Mouse (Mus musculus): ENCODE data around the gene Mapk8ip2. TPM values are rescaled to one million over a fixed set of nuclear protein-coding genes. Genes with fewer than 3 reads are reported as not detected.

Gene Mapk8ip2
- total RNA-seq, 2 experiments from 2014 or later, result 0.16 to 0.25 TPM

DNA sequence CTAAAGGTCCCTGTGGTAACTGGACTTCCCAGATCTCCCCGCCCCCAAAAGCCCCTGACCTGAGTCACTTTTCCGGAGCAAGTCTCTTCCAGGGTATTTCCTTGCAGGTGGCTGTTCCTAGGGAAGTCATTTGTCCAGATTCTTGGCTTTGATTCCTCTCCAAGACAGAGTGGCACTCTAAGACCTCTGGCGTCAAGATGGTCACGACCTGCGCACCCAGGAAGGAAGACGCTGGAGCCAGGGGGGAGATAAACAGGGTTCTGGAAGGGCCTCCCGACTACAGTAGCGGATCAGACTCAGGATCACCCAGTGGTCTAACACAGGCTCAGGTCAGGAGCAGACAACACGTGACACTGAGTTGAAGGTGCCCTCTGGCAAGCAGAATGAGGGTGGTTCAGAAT is 23.4 kb downstream of the Mapk8ip2 start, which contains the start of gene Arsa:
Gene Arsa, minus strand, starts transcription at position 335 of the 401 bp plus-strand sequence.
- intact Hi-C loops (cut with DNase I; ENCODE audit: low total_unique reads), result no loop called here
- DNase-seq, result no peak

DNA sequence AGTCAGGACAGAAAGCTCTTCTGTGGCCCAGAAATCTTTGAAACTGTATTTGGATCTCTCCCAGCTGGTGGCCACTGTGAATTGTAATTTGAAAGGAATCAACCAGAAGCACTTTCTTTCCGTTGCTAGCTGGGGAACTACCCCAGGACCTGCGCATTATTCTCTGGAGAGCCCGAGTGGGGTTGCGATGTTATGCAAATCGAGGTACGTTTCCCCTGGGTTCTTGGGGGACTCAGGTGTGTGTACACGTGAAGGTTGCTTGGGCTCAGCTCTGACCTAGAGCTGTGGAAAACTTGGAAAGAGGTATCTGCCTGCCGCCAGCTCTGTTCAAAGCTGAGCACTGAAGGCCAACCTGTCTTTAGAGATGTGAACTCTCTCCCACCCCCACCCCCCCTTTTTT is 24.1 kb downstream of the Mapk8ip2 start:
- no peak for DNase-seq
- intact Hi-C loops (cut with DNase I; ENCODE audit: low total_unique reads), result no loop called here

DNA sequence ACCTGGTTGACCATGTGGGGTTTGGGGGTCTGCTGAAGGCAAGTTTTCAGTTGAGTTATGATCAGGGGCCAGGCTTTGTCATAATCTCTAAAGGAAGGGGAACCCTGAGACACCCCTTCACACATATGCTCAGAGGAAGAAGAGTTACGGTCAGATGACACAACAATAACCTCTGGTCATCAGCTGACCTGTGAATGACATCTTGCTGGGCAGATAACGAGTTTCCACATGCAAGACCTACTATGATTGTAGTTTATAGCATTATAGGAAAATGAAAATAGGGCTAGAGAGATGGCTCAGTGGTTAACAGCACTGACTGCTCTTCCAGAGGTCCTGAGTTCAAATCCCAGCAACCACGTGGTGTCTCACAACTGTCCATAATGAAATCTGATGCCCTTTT is 24.9 kb downstream of the Mapk8ip2 start:
- no peak for DNase-seq
- intact Hi-C loops (cut with DNase I; ENCODE audit: low total_unique reads), result no loop called here

DNA sequence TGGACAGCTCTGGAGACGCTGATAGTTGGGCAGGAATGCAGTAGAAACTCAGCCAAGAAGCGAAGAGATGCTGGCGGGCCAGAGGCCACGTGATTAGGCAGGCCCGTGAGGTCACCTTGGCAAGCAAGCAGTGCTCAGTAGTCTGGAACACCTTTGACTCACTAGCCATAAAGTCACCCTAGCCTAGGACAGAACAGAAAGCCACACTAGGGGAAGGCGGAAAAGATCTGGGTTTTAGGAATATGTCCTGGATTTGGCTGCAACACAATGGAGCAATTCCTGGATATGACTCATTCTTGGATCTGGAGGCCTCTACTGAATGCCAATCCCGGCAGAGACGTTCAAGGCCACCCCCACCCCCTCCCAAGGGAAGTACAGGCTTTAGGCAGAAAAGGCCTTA is 26.9 kb downstream of the Mapk8ip2 start:
- DNase-seq, result peak; percentile 48
- intact Hi-C loops (cut with DNase I; ENCODE audit: low total_unique reads), result no loop called here

DNA sequence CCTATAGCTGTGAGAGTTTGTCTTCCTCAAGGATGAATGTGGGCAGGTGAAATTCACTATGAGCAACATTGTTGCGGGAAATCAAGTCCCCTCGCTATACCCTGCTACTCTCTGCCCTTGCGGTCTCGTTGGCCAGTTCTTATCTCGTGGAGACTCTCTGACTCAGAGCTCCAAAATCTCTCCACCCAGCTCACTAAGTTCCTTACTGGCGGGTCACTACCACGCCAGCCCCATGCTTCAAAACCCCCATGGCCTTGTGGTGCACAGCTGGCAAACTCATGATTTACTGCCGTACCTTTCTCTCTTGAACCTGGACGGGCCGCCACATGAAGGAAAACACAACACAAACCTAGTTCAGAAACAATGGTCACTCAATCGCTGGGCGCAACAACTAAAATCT is 34.5 kb downstream of the Mapk8ip2 start:
- intact Hi-C loops (cut with DNase I; ENCODE audit: low total_unique reads), result no loop called here
- no peak for DNase-seq

DNA sequence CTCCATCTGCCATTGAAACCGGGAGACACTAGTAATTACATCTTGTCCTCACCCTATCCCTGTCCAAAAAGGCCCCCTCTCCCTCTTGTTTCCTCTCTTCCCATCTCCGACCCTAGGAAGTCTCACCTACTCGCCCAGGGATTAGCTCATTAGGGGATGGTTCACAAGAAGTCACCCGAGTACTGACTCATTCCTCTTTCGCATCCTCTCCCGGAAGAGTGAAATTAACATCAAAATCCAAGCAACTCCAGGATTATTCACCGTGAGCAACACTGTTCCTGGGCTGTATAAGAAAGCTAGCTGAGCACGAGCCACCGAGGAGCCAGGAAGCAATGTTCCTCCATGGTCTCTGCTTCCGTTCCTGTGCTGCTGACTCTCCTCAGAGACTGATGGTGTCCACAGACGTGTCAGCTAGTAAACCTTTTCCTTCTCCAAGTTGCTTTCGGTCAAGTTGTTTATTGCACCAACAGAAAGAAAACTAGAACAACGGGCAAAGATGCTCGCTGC is 35.0 kb downstream of the Mapk8ip2 start:
- intact Hi-C loops (cut with DNase I; ENCODE audit: low total_unique reads), result no loop called here
- no peak for DNase-seq

DNA sequence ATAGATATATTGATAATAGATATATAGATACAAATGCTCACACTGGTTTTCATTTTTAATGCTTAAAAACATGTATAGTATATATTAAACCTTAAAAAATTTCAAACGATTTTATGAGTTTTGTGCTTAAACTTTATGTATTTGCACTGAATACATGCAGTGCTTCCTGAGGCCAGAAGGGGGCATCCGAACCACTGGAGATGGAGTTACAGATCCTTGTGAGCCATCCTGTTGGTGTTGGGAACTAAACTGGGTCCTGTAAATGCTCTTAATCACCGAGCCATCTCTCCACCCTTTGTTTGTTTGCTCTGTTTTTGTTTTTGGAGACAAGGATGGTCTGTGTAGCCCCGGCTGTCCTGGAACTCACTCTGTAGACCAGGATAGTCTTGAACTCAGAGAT is 41.3 kb downstream of the Mapk8ip2 start:
- no peak for DNase-seq
- intact Hi-C loops (cut with DNase I; ENCODE audit: low total_unique reads), result no loop called here

DNA sequence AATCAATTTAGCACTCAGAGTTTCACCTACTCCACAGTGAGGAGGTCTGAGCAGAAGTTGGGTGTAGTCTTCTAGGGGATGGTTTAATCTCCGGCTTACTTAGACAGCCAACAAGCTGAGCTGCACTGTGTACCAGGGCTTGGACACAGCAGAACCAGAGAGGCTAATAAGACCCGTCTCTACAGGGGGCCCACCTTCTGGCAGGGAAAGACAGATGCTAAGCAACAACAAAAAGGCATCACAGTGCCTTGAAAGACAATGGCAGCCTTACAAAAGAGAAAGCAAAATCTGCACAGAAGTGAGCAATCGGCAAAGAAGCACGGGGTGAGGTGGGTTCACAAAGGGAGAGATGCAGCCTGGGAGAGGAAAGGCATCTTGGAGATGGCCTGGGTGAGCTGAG is 42.4 kb downstream of the Mapk8ip2 start:
- no peak for DNase-seq
- intact Hi-C loops (cut with DNase I; ENCODE audit: low total_unique reads), result no loop called here

DNA sequence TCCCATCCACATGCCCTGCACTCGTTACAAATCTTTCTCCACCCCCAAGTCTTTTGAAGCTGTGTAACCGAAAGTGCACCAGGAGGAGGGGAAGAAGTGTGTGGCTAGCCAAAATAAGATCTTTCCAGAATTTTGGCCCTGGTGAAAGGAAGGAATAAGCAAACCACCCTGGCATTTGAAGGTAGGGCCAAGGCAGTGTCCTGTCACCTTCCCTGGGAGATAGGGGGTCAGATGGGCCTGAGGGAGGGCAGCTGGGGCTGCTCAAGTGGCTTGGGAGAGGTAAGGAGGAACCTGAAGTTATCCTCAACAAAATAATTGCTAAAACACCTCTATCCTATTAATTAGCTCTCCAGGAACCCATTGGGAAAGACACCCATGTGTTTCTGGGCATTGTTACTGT is 43.1 kb downstream of the Mapk8ip2 start:
- DNase-seq, result no peak

DNA sequence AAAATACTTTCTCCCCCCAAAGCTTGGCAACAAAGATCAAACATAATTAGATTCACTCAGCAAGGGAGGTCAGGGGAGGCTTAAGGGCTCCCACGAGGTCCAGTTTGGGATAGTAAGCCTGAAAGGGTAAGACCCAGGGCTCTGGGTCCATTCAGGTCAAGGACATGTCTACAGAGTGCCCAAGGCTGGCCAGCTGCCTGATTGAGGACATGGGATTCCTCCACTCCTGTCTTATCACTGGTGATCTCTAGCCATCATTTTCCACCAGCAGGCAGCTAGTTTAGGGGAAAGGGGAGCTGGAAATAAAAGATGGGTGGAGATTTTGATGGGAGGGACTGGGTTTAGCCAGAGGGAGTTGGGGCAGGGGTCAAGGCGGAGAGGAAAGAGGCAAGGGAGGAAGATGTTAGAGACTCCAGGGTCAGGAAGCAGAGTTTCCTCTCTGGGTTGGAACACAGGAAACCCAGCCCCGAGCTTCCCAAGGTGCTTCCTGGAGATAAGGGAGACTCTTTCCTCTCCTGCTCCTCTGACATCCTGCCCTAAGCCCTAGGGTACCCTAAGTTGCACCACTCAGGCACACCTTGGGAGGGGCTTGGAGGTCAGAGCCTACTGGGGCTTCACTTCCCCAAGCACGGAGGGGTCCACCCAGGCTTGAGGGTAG is 43.8 kb downstream of the Mapk8ip2 start:
- DNase-seq, result peak; percentile 24
- intact Hi-C loops (cut with DNase I; ENCODE audit: low total_unique reads), result no loop called here

More for the DNA sequence above, 43.1 kb downstream of the Mapk8ip2 start:
- intact Hi-C loops (cut with DNase I; ENCODE audit: low total_unique reads), result no loop called here

DNA sequence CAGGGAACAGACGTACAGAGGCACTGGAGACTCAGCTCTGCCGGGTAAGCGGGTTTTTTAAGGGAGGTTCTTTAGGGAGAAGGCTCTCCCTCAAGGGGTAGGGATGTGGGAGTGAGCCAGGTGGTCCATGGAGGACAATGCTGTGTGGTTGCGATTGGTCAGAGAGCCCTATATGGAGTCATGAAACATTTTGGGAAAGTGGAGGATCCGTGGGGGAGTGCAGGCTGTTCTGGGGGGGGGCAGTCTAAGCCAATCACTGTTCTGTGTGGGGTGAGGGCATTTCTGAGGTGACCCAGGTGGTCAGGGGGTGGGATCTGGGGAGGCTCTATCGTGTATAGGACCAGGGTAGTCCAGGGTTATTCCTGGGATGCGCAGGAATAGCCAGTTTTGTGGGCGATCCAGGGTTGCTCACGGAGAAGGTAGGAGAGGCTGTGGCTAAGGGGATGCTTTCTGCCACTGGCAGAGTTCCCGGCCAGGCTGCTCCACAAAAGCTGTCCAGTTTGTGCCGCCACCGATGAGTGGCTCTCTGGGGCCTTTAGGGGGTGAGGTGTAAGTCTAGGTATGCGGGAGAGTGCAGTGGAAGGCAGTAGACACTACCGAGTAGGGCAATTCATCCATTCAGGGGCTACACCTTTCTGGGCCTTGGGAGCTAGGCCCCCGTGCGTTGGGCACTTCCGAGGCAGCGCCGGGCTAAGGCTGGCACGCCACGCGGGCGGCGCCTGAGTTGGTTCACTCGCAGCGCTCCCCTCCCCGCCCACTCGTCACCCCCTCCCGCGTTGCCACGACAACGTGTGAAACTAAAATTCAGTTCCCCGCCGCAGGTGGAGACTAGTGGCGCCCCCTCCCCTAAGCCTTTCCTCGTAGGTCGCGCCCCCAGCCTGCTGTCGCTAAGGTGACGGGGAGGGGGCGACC is 44.6 kb downstream of the Mapk8ip2 start:
- peak; percentile 29 for DNase-seq
- intact Hi-C loops (cut with DNase I; ENCODE audit: low total_unique reads), result no loop called here

DNA sequence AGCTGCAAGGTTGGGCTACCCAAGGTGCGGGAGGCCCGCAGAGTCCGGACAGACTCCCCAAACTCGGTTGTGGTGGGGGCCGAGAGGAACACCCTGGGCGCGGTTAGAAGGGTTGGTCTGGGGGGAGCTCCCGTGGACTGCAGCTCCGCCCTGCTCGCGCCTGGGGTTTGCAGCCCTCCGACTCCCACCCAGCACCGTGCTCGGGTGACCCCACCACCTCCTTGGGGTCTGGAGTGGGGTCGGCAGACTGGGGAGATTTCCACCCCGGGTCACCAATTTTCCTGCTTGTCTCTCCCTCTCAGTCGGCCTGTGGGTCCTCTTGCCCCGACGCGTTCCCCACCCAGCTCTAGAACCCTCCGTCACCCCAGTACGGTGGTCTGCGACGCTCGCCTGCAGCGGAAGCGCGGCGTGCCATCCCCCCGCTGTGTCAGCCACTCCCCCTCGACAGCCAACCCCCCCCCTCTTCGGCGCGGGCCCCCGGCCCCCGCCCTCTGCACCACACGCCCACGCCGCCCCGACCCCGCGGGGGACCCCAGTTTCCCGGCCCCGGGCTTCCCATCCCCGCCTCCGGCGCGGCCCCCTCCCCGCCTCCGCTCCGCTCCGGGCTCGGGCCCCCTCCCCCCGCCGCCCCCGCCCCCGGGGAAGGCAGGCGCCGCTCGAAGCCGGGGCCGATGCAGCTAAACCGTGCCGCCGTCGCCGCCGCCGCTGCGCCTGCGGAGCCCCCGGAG is 45.4 kb downstream of the Mapk8ip2 start, which contains the start of gene Shank3:
Gene Shank3, plus strand, starts transcription at position 663 of the 728 bp plus-strand sequence.
- no peak for DNase-seq

DNA sequence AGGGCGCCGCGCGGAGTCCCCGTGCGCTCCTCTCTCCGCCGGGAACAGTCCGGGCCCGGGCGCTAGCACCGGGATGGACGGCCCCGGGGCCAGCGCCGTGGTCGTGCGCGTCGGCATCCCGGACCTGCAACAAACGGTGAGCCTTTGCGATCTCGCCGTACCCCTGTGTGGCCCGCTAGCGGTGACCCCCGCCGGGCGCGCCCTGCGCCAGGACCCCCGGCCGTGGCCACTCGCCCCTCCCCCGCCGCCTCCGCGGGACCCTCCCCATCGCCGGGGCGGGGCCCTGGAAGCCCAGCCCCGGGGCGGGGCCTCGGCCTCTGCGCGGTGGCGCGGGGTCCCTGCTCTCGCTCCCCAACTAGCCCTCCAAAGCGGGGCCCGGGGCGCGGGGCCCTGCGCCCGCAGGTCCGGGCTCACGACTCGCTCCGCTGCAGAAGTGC is 46.1 kb downstream of the Mapk8ip2 start:
- DNase-seq, result no peak
- intact Hi-C loops (cut with DNase I; ENCODE audit: low total_unique reads), result no loop called here

More for the DNA sequence above, 45.4 kb downstream of the Mapk8ip2 start, which contains the start of gene Shank3:
- intact Hi-C loops (cut with DNase I; ENCODE audit: low total_unique reads), result no loop called here

DNA sequence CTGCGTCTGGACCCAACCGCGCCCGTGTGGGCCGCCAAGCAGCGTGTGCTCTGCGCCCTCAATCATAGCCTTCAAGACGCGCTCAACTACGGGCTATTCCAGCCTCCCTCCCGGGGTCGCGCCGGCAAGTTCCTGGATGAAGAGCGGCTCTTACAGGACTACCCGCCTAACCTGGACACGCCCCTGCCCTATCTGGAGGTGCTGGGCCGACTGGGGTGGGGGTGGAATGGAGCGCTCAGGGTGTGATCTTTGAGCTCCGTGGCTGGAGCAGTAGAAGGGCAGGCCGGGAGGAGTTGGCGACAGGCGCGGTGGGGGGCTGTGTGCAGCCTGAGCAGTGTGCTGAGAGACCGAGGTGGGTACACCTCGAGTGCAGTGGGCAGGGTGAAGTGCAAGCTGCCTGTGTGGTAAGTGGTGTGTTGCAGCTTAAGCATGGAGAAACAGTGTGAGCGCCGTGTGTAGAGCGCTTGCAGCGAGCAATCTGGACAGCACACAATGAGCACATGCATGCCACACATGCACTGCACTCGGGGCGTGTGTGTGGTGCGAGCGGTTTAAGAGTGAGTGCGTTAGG is 46.6 kb downstream of the Mapk8ip2 start:
- intact Hi-C loops (cut with DNase I; ENCODE audit: low total_unique reads), result no loop called here

DNA sequence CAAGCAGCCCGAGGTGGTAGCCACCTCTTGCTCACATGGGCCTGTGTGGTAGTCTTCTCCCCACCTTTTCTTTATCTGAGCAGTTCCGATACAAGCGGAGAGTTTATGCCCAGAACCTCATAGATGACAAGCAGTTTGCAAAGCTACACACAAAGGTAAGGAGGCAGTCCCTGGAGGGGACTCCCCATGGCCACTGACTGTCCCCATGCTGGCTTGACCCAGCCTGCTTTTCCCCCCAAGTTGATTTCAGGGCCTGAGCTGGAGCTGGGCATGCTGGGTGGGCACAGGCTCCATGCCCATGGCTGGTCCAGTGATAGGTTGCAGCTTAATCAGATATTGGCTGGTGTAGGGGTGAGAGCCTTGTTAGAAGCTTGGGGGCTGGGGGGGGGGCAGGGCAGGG is 47.6 kb downstream of the Mapk8ip2 start:
- no peak for DNase-seq
- intact Hi-C loops (cut with DNase I; ENCODE audit: low total_unique reads), result no loop called here

More for the DNA sequence above, 46.6 kb downstream of the Mapk8ip2 start:
- no peak for DNase-seq

DNA sequence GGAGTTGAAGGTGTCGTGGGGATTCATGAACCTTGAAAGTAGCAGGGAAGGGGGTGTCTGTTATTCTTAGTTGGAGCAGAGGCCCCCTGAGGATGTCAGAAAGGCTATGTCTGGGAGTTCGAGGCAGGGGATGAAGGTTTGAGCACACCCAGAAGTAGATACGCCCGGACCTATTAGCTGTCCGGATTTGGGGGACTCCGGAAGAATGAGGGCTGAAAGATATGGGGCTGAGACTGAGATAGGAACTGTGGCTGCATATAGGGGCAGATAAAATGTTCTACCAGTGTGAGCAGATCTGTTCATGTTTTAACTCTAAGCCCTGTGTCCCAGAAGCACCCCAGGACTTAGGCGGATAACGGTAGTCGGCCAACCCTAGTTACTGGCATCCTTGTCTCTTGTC is 51.1 kb downstream of the Mapk8ip2 start:
- no peak for DNase-seq
- intact Hi-C loops (cut with DNase I; ENCODE audit: low total_unique reads), result no loop called here

DNA sequence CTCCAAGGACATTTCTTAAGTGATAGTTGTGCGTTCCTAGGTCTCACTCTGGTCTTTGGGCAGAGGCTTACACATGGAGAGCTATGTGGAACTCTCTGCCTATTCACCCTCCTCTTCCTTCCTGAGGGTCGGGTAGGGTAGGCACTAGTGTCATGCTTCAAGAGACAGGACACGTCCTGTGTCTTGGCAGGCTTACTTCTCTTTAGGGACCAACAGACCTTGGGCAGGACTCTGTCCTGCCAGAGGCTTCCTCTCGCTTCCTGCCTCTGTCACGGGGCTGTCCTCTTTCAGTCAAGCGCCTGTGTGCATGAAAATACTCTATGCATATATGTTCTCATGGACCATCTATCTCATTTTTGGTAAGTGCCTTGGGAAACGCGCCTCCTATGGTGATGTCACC is 54.0 kb downstream of the Mapk8ip2 start:
- no peak for DNase-seq
- intact Hi-C loops (cut with DNase I; ENCODE audit: low total_unique reads), result no loop called here

DNA sequence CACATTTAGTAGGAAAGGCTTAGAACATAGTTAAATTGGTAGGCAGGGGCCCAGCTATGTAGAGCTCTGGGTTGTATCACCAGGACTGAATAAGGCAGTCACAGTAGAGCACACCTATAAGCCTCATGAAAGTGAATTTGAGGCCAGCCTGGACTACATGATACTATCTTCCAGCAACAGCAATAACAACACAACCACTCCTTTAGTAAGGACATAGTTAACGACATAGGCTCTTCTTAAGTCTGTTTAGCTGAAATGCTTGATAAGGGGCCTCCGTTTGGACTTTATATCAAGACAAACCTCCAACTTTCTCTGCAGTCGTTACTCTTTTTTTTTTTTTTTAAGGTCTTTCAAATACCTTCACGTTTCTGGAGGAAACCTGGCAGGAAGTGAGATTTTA is 59.0 kb downstream of the Mapk8ip2 start:
- no peak for DNase-seq
- intact Hi-C loops (cut with DNase I; ENCODE audit: low total_unique reads), result no loop called here

Measured in gastrocnemius, postnatal 14 days (tissue).